Mouse (Mus musculus): ENCODE results near the gene Cyp2f2.

GRCm38 (mm10) chr7:27161744-27162143 is 42.0 kb downstream of the Cyp2f2 start:
- TF ChIP-seq TAL1 (IDR thresholded peaks at IDR 0.05; ENCODE audit: low read length) (no peak), GATA1 (IDR thresholded peaks at IDR 0.05; ENCODE audit: low read length) (no peak)

Measured in erythroblast, embryonic 14.5 days (primary cell).